Mouse (Mus musculus) liver, adult 2 months (tissue): ENCODE measurements around the gene Pank3. TPM values are rescaled to one million over a fixed set of nuclear protein-coding genes. Genes with fewer than 3 reads are reported as not detected.

ENCODE experiments used
- DNase-seq: peaks from one replicate; pipeline ENCODE4 v3.0.0-alpha.2; 2011; ENCODE audit warnings: low read depth, low spot score; ENCODE audit errors: extremely low read depth
- H3K27ac ChIP-seq: fragments of 200-500 bp; replicated peaks from 2 replicates; pipeline ENCODE4 v1.5.1; 2012; ENCODE audit warnings: low read depth, mild to moderate bottlenecking, control low read depth, inconsistent platforms, low read length; ENCODE audit not compliant: insufficient read depth
- H3K27me3 ChIP-seq: fragments of 200-500 bp; 2 replicates; pipeline ENCODE4 v1.6.1; 2012; ENCODE audit warnings: mild to moderate bottlenecking, moderate library complexity, low read length, inconsistent platforms; ENCODE audit not compliant: control insufficient read depth, insufficient read depth
- H3K36me3 ChIP-seq: fragments of 200-500 bp; 2 replicates; pipeline ENCODE4 v1.6.1; 2012; ENCODE audit warnings: low read length, inconsistent platforms; ENCODE audit not compliant: control insufficient read depth, insufficient read depth
- H3K4me1 ChIP-seq: fragments of 200-500 bp; 2 replicates; pipeline ENCODE4 v1.6.1; 2011; ENCODE audit warnings: low read length; ENCODE audit not compliant: control insufficient read depth, insufficient read depth
- H3K4me3 ChIP-seq: fragments of 200-500 bp; 2 replicates; pipeline ENCODE4 v1.5.1; 2011; ENCODE audit warnings: low read depth, mild to moderate bottlenecking, control low read depth, low read length, moderate library complexity; ENCODE audit not compliant: insufficient read depth
- H3K79me2 ChIP-seq: fragments of 200-500 bp; 2 replicates; pipeline ENCODE4 v1.6.1; 2012; ENCODE audit warnings: inconsistent platforms, mild to moderate bottlenecking, low read length, moderate library complexity; ENCODE audit not compliant: control insufficient read depth, insufficient read depth
- H3K9ac ChIP-seq: fragments of 200-500 bp; 2 replicates; pipeline ENCODE4 v1.6.1; 2012; ENCODE audit warnings: low read depth, mild to moderate bottlenecking, control low read depth, inconsistent platforms, low read length
- CTCF ChIP-seq: fragments of 200-500 bp; IDR thresholded peaks from 2 replicates; pipeline ENCODE4 v1.5.1; 2011; ENCODE audit warnings: low read depth, low read length, control low read depth
- POLR2A ChIP-seq: fragments of 200-500 bp; IDR thresholded peaks from 2 replicates; pipeline ENCODE4 v1.6.1; 2011; ENCODE audit warnings: low read length, control low read depth; ENCODE audit not compliant: insufficient read depth; ENCODE audit errors: extremely low read depth
- WGBS: fragments of 180-500 bp; shearing (Covaris S2); methylation state at CpG from one replicate; pipeline ENCODE4 v1.1.7; 2018; 5-methylcytosine and 5-hydroxymethylcytosine counted together
- polyA plus RNA-seq: library from polyadenylated mRNA; depleted of rRNA; stranded (reverse); fragments of >200 nt; gene quantifications from 2 replicates; pipeline ENCODE4 v1.2.3, GENCODE M21; 2012
- total RNA-seq: library from RNA; depleted of rRNA; stranded (reverse); fragments of >200 nt; gene quantifications from 2 replicates; pipeline ENCODE4 v1.2.3, GENCODE M21; 2014

Pank3 gene
- total and polyA plus RNA-seq, 2 experiments = 5.7 to 58.1 TPM

DNA sequence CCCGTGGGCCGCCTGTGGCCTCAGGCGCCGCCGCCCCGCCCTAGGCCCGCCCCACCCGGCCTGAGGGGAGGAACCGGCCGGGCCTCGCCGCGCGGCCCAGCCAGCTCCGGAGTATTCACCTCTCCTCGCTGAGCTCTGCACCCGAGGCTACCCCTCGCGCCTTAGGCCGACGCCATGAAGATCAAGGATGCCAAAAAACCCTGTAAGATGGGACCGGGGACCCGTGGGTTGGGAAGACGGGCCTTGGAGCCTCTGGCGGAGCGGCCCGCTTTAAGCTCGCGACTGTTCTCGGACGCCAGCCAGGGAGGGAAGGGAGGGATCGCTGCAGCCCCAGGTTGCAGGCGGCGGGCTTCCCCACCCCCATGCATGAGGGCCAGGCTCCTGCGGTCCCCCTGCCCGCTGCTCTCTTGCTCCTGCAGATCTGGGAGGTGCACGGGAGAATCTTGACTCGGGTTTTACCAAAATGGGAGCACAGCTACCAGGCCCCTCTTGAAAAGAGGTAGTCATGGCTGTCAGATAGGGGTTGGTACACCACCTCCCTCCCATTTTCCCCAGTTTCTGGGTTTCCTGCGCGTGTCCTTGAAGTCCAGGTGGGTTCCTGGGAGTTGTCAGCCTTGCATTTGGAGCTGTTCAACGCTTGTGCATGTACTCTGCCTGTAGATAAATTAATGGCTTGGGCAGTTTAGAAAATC lies 608 bp downstream of the Pank3 start:
- TF ChIP-seq CTCF (no peak), POLR2A (peak; percentile 73; the same call in 1 of the 2 replicates)
- peak overlapping the region; percentile 93 for H3K27ac ChIP-seq
- peak; percentile 60 for DNase-seq
- peak overlapping the region; percentile 80 for H3K4me3 ChIP-seq
- WGBS = under 1% methylated on average over 37 of the region's 41 CpGs
- H3K4me1 ChIP-seq = peaks cover 9% of the 10 kb centered on the region
- peaks cover 3% of the 10 kb centered on the region; the same call in 1 of the 2 replicates for H3K36me3 ChIP-seq
- H3K9ac ChIP-seq = peak overlapping the region; percentile 86
- no peaks in the 10 kb centered on the region for H3K27me3 ChIP-seq
- H3K79me2 ChIP-seq = peaks cover 23% of the 10 kb centered on the region; the same call in 1 of the 2 replicates

GRCm38 (mm10) chr11:35770741-35771504 lies 1.6 kb downstream of the Pank3 start:
- H3K27me3 ChIP-seq = no peaks in the 10 kb centered on the region
- peak; percentile 75 for DNase-seq
- TF ChIP-seq CTCF (no peak), POLR2A (no peak)
- peak overlapping the region; percentile 56 for H3K9ac ChIP-seq
- peak overlapping the region; percentile 34; the same call in 1 of the 2 replicates for H3K27ac ChIP-seq
- 35% methylated on average over 9 of the region's 9 CpGs for WGBS
- peaks cover 25% of the 10 kb centered on the region; the same call in 1 of the 2 replicates for H3K79me2 ChIP-seq
- H3K4me1 ChIP-seq = peaks cover 9% of the 10 kb centered on the region
- peaks cover 4% of the 10 kb centered on the region; the same call in 1 of the 2 replicates for H3K36me3 ChIP-seq
- H3K4me3 ChIP-seq = peak overlapping the region; percentile 80

DNA sequence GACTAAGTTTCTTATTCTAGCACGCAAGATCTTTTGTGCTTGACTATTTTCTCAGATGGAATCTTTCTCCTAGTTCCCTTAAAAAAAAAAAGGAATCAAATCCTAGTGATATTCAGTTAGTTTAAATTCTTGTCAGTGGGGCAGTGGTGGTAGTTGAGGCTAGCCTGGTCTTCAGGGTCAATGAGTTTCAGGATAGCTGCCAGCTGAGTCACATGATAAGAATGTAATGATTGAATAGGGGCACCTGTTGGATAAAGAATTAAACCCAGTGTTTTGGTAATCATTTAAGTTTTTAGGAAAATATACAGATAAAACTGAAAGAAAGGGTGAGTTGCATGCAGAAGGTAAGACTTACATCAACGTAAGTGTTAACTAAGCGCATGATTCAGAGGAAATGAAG lies 6.3 kb downstream of the Pank3 start:
- Histone ChIP-seq H3K9ac (no peak overlapping the region), H3K27me3 (no peaks in the 10 kb centered on the region), H3K4me1 (peaks cover 6% of the 10 kb centered on the region), H3K36me3 (peaks cover 43% of the 10 kb centered on the region), H3K79me2 (peaks cover 21% of the 10 kb centered on the region; the same call in 1 of the 2 replicates), H3K4me3 (no peak overlapping the region), H3K27ac (no peak overlapping the region)
- TF ChIP-seq POLR2A (no peak), CTCF (no peak)
- no peak for DNase-seq
- 96% methylated on average over 3 of the region's 3 CpGs for WGBS

DNA sequence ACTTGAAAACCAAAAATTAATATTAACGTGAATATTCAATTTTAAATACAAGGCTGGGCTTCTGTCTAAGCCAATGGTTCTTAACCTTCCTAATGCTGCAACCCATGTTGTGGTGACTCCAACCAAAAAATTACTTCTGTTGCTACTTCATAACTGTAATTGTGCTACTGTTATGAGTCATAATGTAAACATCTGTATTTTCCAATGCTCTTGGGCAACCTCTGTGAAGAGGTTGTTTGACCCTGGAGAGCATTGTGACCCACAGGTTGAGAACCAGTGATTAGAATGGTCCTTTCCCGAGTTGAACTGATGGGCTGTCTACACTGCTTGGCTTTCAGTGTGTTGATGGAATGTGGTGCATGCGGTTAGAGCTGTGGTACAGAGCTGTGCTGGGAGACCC lies 7.2 kb downstream of the Pank3 start:
- Histone ChIP-seq H3K4me3 (no peak overlapping the region), H3K79me2 (peaks cover 13% of the 10 kb centered on the region; the same call in 1 of the 2 replicates), H3K36me3 (peaks cover 45% of the 10 kb centered on the region), H3K9ac (no peak overlapping the region), H3K4me1 (no peaks in the 10 kb centered on the region), H3K27me3 (no peaks in the 10 kb centered on the region), H3K27ac (no peak overlapping the region)
- TF ChIP-seq POLR2A (no peak), CTCF (no peak)
- no peak for DNase-seq
- WGBS = 73% methylated on average over 3 of the region's 3 CpGs

DNA sequence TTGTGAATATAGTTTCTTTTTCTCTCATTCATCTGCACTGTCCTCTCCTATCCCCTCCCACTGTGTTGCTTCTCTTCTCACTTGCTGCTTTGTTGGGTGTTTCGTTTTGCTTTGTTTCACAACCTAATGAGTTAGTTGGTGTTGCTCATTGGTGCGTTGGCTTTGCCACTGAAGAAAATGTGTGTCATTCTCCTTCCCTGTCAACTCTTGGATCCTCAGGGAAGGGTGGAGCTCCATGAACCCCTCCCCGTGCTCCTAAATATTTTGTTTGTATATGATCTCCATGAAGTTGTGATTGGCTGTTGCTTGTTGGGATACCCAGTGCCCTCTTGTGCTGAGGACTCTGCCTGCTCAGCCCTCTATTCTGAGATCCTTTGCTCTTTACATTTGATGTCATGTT lies 11.1 kb downstream of the Pank3 start:
- H3K79me2 ChIP-seq = peaks cover 3% of the 10 kb centered on the region; the same call in 1 of the 2 replicates
- TF ChIP-seq POLR2A (no peak), CTCF (no peak)
- no peaks in the 10 kb centered on the region for H3K27me3 ChIP-seq
- peaks cover 66% of the 10 kb centered on the region for H3K36me3 ChIP-seq
- no peak overlapping the region for H3K9ac ChIP-seq
- 80% methylated on average over 3 of the region's 3 CpGs for WGBS
- no peak for DNase-seq
- H3K27ac ChIP-seq = no peak overlapping the region
- peaks cover 11% of the 10 kb centered on the region for H3K4me1 ChIP-seq
- H3K4me3 ChIP-seq = no peak overlapping the region

DNA sequence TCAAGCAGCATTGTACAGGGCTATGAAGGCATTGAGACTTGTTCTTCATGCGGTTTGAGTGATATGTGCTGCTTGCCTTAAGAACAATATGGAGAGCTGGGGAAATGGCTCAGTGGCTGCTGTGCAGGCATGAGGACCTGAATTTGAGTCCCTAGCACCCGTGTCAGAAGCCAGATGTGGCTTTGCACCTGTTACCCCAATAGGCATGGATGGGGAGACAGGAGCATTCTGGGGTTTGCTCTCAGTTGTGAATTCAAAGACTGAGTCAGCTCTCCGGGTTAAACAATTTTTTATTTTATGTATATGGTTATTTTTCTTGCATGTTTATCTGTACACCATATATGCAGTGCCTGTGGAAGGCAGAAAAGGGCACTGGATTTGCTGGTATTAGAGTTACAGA lies 13.2 kb downstream of the Pank3 start:
- Histone ChIP-seq H3K9ac (no peak overlapping the region), H3K4me1 (peaks cover 11% of the 10 kb centered on the region), H3K79me2 (peaks cover 3% of the 10 kb centered on the region; the same call in 1 of the 2 replicates), H3K36me3 (peaks cover 59% of the 10 kb centered on the region), H3K4me3 (no peak overlapping the region), H3K27ac (peak overlapping the region; percentile 33), H3K27me3 (no peaks in the 10 kb centered on the region)
- TF ChIP-seq CTCF (no peak), POLR2A (no peak)
- 98% methylated on average over 3 of the region's 3 CpGs for WGBS
- DNase-seq = no peak
